Mouse (Mus musculus) lung, embryonic 14.5 days (tissue): ENCODE measurements around the gene Icam5. TPM values are rescaled to one million over a fixed set of nuclear protein-coding genes. Genes with fewer than 3 reads are reported as not detected.

Source experiments
- ATAC-seq: fragments of 200-750 bp; cut with Nextera tagmentation; 2 replicates; pipeline ENCODE4 v1.8.0; 2017; ENCODE audit warnings: mild to moderate bottlenecking, moderate TSS enrichment, moderate library complexity; ENCODE audit not compliant: insufficient read depth
- DNase-seq: peaks from one replicate; pipeline ENCODE4 v3.0.0-alpha.2; 2015
- H3K27ac ChIP-seq: fragments of 300-500 bp; sonication (generic); 2 replicates; pipeline ENCODE4 v1.5.1; 2014; ENCODE audit warnings: low read depth, mild to moderate bottlenecking, moderate library complexity
- H3K27me3 ChIP-seq: fragments of 300-500 bp; sonication (generic); 2 replicates; pipeline ENCODE4 v1.6.1; 2014; ENCODE audit warnings: low read length, control low read depth; ENCODE audit not compliant: insufficient read depth
- H3K36me3 ChIP-seq: fragments of 300-500 bp; sonication (generic); 2 replicates; pipeline ENCODE4 v1.6.1; 2014; ENCODE audit warnings: control low read depth; ENCODE audit not compliant: insufficient read depth
- H3K4me1 ChIP-seq: fragments of 300-500 bp; sonication (generic); 2 replicates; pipeline ENCODE4 v1.6.1; 2014; ENCODE audit warnings: antibody characterized with exemption, control low read depth; ENCODE audit not compliant: insufficient read depth
- H3K4me2 ChIP-seq: fragments of 300-500 bp; sonication (generic); 2 replicates; pipeline ENCODE4 v1.6.1; 2014; ENCODE audit warnings: mild to moderate bottlenecking
- H3K4me3 ChIP-seq: fragments of 300-500 bp; sonication (generic); 2 replicates; pipeline ENCODE4 v1.5.1; 2014; ENCODE audit warnings: low read depth, low read length
- H3K9ac ChIP-seq: fragments of 300-500 bp; sonication (generic); 2 replicates; pipeline ENCODE4 v1.6.1; 2014
- H3K9me3 ChIP-seq: fragments of 300-500 bp; sonication (generic); 2 replicates; pipeline ENCODE4 v1.6.1; 2016; ENCODE audit warnings: low read depth, low read length, control low read depth
- CTCF ChIP-seq: IDR thresholded peaks from 2 replicates; pipeline ENCODE4 v1.5.1; 2016; ENCODE audit warnings: antibody characterized with exemption, low read depth
- WGBS: fragments of 180-500 bp; shearing (Covaris S2); extraction: QIAGEN DNeasy Blood & Tissue Kit; methylation state at CpG from one replicate; pipeline ENCODE4 v1.1.7; 2014; 5-methylcytosine and 5-hydroxymethylcytosine counted together
- polyA plus RNA-seq: library from polyadenylated mRNA; unstranded; fragments of >200 nt; fragmentation: Nextera tagmentation; extraction: Ambion mirVana; gene quantifications from 2 replicates; pipeline ENCODE4 v1.2.1, GENCODE M21; 2014

Icam5 gene
- polyA plus RNA-seq, 1 experiment from 2014 or later = 0.09 TPM

- no peaks in the 10 kb centered on the region for H3K36me3 ChIP-seq
- no peak for DNase-seq
- H3K4me2 ChIP-seq = no peak overlapping the region
- no peak overlapping the region for H3K4me3 ChIP-seq
- WGBS = 69% methylated on average over 3 of the region's 3 CpGs
- H3K9me3 ChIP-seq = no peaks in the 10 kb centered on the region
- H3K27ac ChIP-seq = no peak overlapping the region
- ATAC-seq = no peak
- no peaks in the 10 kb centered on the region for H3K27me3 ChIP-seq
- no peaks in the 10 kb centered on the region for H3K4me1 ChIP-seq
- no peak overlapping the region for H3K9ac ChIP-seq
- TF ChIP-seq CTCF = no peak
Measured at GRCm38 (mm10) chr9:21045235-21045634, 13.4 kb downstream of the Icam5 start.

GRCm38 (mm10) chr9:21051578-21051977 lies 19.7 kb downstream of the Icam5 start:
- H3K4me1 ChIP-seq = no peaks in the 10 kb centered on the region
- DNase-seq (no peak), ATAC-seq (no peak)
- no peaks in the 10 kb centered on the region for H3K9me3 ChIP-seq
- H3K36me3 ChIP-seq = no peaks in the 10 kb centered on the region
- 52% methylated on average over 10 of the region's 10 CpGs for WGBS
- no peaks in the 10 kb centered on the region for H3K27me3 ChIP-seq
- no peak overlapping the region for H3K4me3 ChIP-seq
- H3K9ac ChIP-seq = no peak overlapping the region
- no peak for TF ChIP-seq CTCF
- H3K4me2 ChIP-seq = no peak overlapping the region
- H3K27ac ChIP-seq = no peak overlapping the region

- no peak for TF ChIP-seq CTCF
- no peaks in the 10 kb centered on the region for H3K4me1 ChIP-seq
- WGBS = 75% methylated on average over 2 of the region's 2 CpGs
- H3K36me3 ChIP-seq = peaks cover 45% of the 10 kb centered on the region
- H3K27me3 ChIP-seq = no peaks in the 10 kb centered on the region
- H3K4me2 ChIP-seq = no peak overlapping the region
- DNase-seq (no peak), ATAC-seq (no peak)
- H3K27ac ChIP-seq = no peak overlapping the region
- H3K9me3 ChIP-seq = no peaks in the 10 kb centered on the region
- no peak overlapping the region for H3K9ac ChIP-seq
- no peak overlapping the region for H3K4me3 ChIP-seq
Measured at GRCm38 (mm10) chr9:21062928-21063327, 31.1 kb downstream of the Icam5 start.

DNA sequence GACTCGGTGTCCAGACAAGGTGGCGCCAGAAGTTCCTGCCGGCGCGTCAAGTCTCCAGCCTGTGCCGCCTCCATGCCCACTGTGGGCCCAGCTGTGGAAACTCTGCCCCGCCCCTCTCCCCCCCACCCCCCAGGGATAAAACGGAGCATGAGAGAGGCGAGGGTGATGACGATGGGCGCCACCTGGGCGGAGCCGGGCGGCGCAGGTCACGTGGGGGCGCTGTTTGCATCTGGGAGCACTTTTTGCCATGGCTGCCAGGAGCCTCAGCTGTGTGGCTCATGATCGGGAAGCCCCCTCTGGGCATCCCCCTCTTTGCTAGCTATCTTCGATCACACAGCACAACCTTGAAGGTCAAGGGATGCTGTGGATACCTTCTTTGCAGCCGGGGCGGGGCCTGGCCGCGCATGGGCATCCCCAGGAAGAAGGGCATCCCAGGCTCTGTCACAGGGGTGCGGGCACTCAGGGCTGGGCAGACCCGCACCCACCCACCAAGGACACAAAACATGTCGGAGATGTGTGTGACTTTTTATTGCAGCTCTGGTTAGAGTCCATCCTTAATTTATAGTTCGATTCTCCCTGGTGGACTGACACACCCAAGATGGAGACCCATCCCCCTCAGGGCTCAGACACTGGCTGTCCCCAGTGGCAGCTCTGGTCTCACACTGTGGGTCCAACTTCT lies 35.3 kb downstream of the Icam5 start, which contains the start of gene Zglp1:
Gene Zglp1, minus strand, starts transcription at position 88 of the 679 bp plus-strand sequence.
- 80% methylated on average over 27 of the region's 27 CpGs for WGBS
- H3K4me3 ChIP-seq = no peak within 1 kb of the TSS
- no peak for TF ChIP-seq CTCF
- H3K4me1 ChIP-seq = no peaks in the 10 kb centered on the region
- H3K27me3 ChIP-seq = no peaks in the 10 kb centered on the region
- H3K4me2 ChIP-seq = no peak within 1 kb of the TSS
- no peak within 1 kb of the TSS for H3K9ac ChIP-seq
- H3K9me3 ChIP-seq = no peaks in the 10 kb centered on the region
- DNase-seq (no peak), ATAC-seq (no peak)
- no peak within 1 kb of the TSS for H3K27ac ChIP-seq
- H3K36me3 ChIP-seq = peaks cover 59% of the 10 kb centered on the region

GRCm38 (mm10) chr9:21072641-21073040 lies 40.8 kb downstream of the Icam5 start:
- peak overlapping the region; percentile 91 for H3K4me3 ChIP-seq
- no peak overlapping the region for H3K27ac ChIP-seq
- peak overlapping the region; percentile 85 for H3K9ac ChIP-seq
- no peaks in the 10 kb centered on the region for H3K4me1 ChIP-seq
- H3K4me2 ChIP-seq = peak overlapping the region; percentile 73
- H3K36me3 ChIP-seq = peaks cover 54% of the 10 kb centered on the region
- ATAC-seq = peak; percentile 11; the same call in 1 of the 2 replicates
- 13% methylated on average over 4 of the region's 4 CpGs for WGBS
- H3K27me3 ChIP-seq = no peaks in the 10 kb centered on the region
- TF ChIP-seq CTCF = no peak
- peak; percentile 27 for DNase-seq
- H3K9me3 ChIP-seq = no peaks in the 10 kb centered on the region

DNA sequence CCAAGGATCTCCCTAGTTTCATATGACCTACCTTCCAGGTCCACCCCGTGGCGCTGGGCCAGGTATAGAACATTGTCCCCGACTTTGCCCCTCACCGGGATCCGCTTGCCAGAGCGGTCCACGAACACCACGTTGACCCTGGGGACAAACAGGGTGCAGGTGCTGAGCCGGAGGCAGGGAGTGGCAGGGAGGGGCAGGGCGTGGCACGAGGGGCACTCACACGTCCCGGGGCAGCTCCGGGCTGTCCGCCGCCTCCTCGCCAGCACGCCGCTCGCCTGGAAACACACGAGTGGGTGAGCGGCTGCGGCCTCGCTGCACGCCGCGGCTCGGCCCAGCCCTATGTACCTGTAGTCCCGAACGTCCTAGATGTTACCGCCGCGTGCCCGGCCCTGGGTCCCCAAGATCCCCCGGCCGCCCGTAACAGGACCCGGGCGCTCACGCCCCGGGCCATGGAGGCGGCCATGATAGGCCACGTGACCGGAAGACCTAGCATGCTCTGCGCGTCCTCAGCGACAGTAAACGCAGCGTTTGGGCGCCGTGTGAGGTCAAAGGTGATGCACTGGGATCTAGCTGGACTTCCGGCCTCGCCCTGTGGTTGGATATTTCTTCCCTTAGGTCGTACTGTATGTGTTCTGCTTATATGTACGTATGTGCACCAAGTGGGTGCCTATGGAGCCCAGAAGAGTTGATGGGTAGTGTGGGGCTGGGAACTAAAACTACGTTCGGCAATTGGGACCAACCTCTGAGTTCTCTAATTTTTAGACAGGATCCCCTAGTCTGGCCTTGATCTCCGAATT lies 41.4 kb downstream of the Icam5 start, which contains the start of the genes Gm49373 and Fdx1l:
Gene Gm49373, minus strand, starts transcription at position 53 of the 797 bp plus-strand sequence.
Gene Fdx1l, minus strand, starts transcription at position 571 of the 797 bp plus-strand sequence.
- DNase-seq (peak; percentile 96), ATAC-seq (peak; percentile 93)
- WGBS = 2% methylated on average over 58 of the region's 58 CpGs
- Histone ChIP-seq H3K9ac (peak within 1 kb of the TSS; percentile 85), H3K36me3 (peaks cover 56% of the 10 kb centered on the region), H3K9me3 (no peaks in the 10 kb centered on the region), H3K4me1 (no peaks in the 10 kb centered on the region), H3K4me2 (peak within 1 kb of the TSS; percentile 73), H3K27ac (peak within 1 kb of the TSS; percentile 75), H3K4me3 (peak within 1 kb of the TSS; percentile 91), H3K27me3 (no peaks in the 10 kb centered on the region)
- TF ChIP-seq CTCF = no peak

DNA sequence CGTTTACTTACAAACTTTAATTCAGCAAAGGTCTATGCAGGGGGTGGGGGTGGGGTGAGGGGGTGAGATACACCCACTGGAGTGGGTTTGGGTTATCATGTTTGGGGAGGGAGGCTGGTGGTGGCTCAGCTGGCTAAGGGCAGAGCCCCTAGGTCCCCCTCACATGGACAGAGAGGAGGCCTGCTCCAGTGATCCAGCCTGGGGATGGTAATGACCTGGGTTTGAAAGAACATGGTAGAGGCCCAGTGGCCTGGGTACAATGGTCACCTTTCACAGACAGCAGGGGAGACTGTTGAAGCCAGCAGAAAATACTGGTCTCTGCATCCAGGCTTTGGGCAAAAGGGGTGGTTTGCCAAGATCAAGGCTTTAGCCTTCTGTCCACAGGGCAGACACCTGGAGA lies 42.3 kb downstream of the Icam5 start:
- Histone ChIP-seq H3K9me3 (no peaks in the 10 kb centered on the region), H3K36me3 (peaks cover 65% of the 10 kb centered on the region), H3K27me3 (no peaks in the 10 kb centered on the region), H3K4me2 (no peak overlapping the region), H3K4me3 (no peak overlapping the region), H3K9ac (no peak overlapping the region), H3K4me1 (no peaks in the 10 kb centered on the region), H3K27ac (no peak overlapping the region)
- WGBS = 70% methylated on average over 1 of the region's 1 CpGs
- ATAC-seq (no peak), DNase-seq (no peak)
- no peak for TF ChIP-seq CTCF
